Mouse (Mus musculus) kidney, postnatal 0 days (tissue): ENCODE results near the gene BC051665. TPM values are rescaled to one million over a fixed set of nuclear protein-coding genes. Genes with fewer than 3 reads are reported as not detected.

ENCODE experiments used
- ATAC-seq: fragments of 200-750 bp; cut with Nextera tagmentation; replicated peaks from 2 replicates; pipeline ENCODE4 v1.8.0; 2017; ENCODE audit warnings: low read depth, moderate number of reproducible peaks, moderate TSS enrichment, moderate library complexity; ENCODE audit not compliant: low FRiP score
- DNase-seq: peaks from one replicate; pipeline ENCODE4 v3.0.0-alpha.2; 2016; ENCODE audit warnings: low spot score
- H3K27ac ChIP-seq: fragments of 300-500 bp; sonication (generic); 2 replicates; pipeline ENCODE4 v1.5.1; 2014; ENCODE audit warnings: mild to moderate bottlenecking
- H3K27me3 ChIP-seq: fragments of 300-500 bp; sonication (generic); 2 replicates; pipeline ENCODE4 v1.6.1; 2014; ENCODE audit warnings: low read length, mixed read lengths; ENCODE audit not compliant: insufficient read depth
- H3K36me3 ChIP-seq: fragments of 300-500 bp; sonication (generic); 2 replicates; pipeline ENCODE4 v1.6.1; 2014; ENCODE audit warnings: low read length, mixed read lengths; ENCODE audit not compliant: insufficient read depth
- H3K4me1 ChIP-seq: fragments of 300-500 bp; sonication (generic); replicated peaks from 2 replicates; pipeline ENCODE4 v1.6.1; 2014; ENCODE audit warnings: antibody characterized with exemption, low read length, mixed read lengths; ENCODE audit not compliant: insufficient read depth
- H3K4me2 ChIP-seq: fragments of 300-500 bp; sonication (generic); 2 replicates; pipeline ENCODE4 v1.6.1; 2014; ENCODE audit warnings: mild to moderate bottlenecking, low read length, moderate library complexity, mixed read lengths
- H3K4me3 ChIP-seq: fragments of 300-500 bp; sonication (generic); replicated peaks from 2 replicates; pipeline ENCODE4 v1.5.1; 2014; ENCODE audit warnings: low read depth, low read length
- H3K9ac ChIP-seq: fragments of 300-500 bp; sonication (generic); 2 replicates; pipeline ENCODE4 v1.6.1; 2014; ENCODE audit warnings: low read depth, low read length
- H3K9me3 ChIP-seq: fragments of 300-500 bp; sonication (generic); replicated peaks from 2 replicates; pipeline ENCODE4 v1.6.1; 2016; ENCODE audit warnings: low read length, inconsistent platforms, mixed read lengths
- CTCF ChIP-seq: IDR thresholded peaks from 2 replicates; pipeline ENCODE4 v1.5.1; 2016; ENCODE audit warnings: antibody characterized with exemption, low read depth, mild to moderate bottlenecking, moderate library complexity
- WGBS: fragments of 180-500 bp; shearing (Covaris S2); extraction: QIAGEN DNeasy Blood & Tissue Kit; methylation state at CpG from one replicate; pipeline ENCODE4 v1.1.7; 2014; 5-methylcytosine and 5-hydroxymethylcytosine counted together
- polyA plus RNA-seq: library from polyadenylated mRNA; unstranded; fragments of >200 nt; fragmentation: Nextera tagmentation; extraction: Ambion mirVana; gene quantifications from 2 replicates; pipeline ENCODE4 v1.2.1, GENCODE M21; 2015

Gene BC051665
- polyA plus RNA-seq, 1 experiment from 2014 or later = not detected

DNA sequence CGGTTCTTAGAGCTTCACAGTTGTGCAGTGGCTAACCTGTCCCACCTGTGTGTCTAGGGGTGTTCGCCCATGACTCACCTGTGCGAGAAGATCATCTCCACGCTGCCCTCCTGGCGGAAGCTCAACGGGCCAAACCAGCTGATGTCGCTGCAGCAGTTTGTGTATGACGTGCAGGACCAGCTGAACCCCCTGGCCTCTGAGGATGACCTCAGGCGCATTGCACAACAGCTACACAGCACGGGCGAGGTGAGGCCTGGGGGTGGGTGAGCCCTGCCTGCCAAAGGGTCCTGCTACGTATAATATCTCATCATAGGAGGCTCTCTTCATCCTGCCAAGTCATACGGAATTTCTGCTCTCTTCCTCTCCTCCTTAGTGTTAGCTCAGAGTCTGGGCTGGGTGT lies 28.9 kb downstream of the BC051665 start:
- H3K36me3 ChIP-seq = peaks cover 36% of the 10 kb centered on the region
- no peaks in the 10 kb centered on the region for H3K9me3 ChIP-seq
- H3K4me1 ChIP-seq = no peaks in the 10 kb centered on the region
- no peak overlapping the region for H3K4me2 ChIP-seq
- DNase-seq = no peak
- WGBS = 82% methylated on average over 13 of the region's 13 CpGs
- no peak overlapping the region for H3K27ac ChIP-seq
- H3K27me3 ChIP-seq = no peaks in the 10 kb centered on the region
- TF ChIP-seq CTCF = no peak
- no peak overlapping the region for H3K4me3 ChIP-seq
- no peak overlapping the region for H3K9ac ChIP-seq
- no peak for ATAC-seq

DNA sequence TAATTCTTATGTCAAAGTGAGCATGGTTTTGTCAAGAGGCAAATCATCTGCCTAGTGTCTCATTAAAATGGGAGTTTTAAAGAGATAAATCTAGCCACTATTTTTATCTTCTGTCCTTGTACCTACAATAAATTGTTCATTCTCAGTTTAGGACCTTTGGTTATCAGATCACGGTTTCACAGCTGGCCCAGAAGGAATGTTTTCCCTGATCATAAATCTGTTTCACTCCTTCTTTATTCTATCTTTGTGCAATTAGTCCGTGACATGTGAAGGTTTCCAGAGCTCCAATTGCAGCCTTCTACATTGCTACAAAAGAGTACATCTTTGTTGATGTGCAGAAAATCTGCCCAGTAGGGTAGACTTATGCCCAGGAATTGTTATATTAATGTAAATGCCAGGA lies 30.9 kb downstream of the BC051665 start:
- H3K27me3 ChIP-seq = no peaks in the 10 kb centered on the region
- no peak overlapping the region for H3K4me2 ChIP-seq
- ATAC-seq (no peak), DNase-seq (peak; percentile 76)
- no peak overlapping the region for H3K9ac ChIP-seq
- H3K36me3 ChIP-seq = peaks cover 31% of the 10 kb centered on the region
- H3K27ac ChIP-seq = no peak overlapping the region
- WGBS = 18% methylated on average over 2 of the region's 2 CpGs
- H3K9me3 ChIP-seq = no peaks in the 10 kb centered on the region
- no peaks in the 10 kb centered on the region for H3K4me1 ChIP-seq
- H3K4me3 ChIP-seq = no peak overlapping the region
- no peak for TF ChIP-seq CTCF

DNA sequence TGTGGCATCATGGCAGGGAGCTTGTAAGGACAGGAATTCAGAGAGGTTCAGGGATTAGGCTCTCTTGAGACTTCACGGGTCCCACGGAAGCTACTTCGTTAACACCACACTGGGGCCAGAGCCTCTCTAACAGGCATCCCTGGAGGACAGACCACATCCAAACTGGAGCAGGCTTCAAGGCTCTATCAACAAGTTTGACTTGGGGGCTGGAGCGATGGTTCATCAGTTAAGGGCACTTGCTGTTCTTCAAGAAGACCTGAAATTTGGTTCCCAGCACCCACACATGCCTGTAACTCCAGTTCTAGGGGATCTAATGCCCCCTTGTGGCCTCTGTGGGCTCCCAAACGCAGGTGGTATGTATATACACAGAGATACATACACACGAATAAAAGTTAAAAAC lies 32.9 kb downstream of the BC051665 start:
- H3K36me3 ChIP-seq = peaks cover 36% of the 10 kb centered on the region

DNA sequence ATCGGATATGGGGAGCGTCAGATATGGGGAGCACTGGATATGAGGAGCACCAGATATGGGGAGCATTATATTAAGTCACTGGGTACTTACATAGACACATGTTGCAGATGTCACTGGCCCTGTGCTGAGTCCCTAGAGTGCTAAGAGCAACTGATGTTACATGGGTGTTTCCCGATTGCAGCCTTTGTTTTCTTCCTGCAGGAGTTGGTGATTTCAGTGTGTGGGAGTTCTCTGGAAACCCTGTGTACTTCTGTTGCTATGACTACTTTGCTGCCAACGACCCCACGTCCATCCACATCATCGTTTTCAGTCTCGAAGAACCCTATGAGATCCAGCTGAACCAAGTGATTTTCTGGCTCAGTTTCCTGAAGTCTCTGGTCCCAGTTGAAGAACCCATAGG lies 35.2 kb downstream of the BC051665 start:
- 71% methylated on average over 7 of the region's 7 CpGs for WGBS
- DNase-seq (no peak), ATAC-seq (no peak)
- Histone ChIP-seq H3K9me3 (no peaks in the 10 kb centered on the region), H3K36me3 (peaks cover 30% of the 10 kb centered on the region), H3K4me2 (no peak overlapping the region), H3K27me3 (no peaks in the 10 kb centered on the region), H3K27ac (no peak overlapping the region), H3K4me1 (no peaks in the 10 kb centered on the region), H3K4me3 (no peak overlapping the region), H3K9ac (no peak overlapping the region)
- TF ChIP-seq CTCF = no peak

More for the DNA sequence above, 32.9 kb downstream of the BC051665 start:
- Histone ChIP-seq H3K4me1 (no peaks in the 10 kb centered on the region), H3K9ac (no peak overlapping the region), H3K4me2 (no peak overlapping the region), H3K4me3 (no peak overlapping the region), H3K9me3 (no peaks in the 10 kb centered on the region), H3K27ac (no peak overlapping the region), H3K27me3 (no peaks in the 10 kb centered on the region)
- WGBS = 95% methylated on average over 6 of the region's 6 CpGs
- DNase-seq (no peak), ATAC-seq (no peak)
- TF ChIP-seq CTCF = no peak

DNA sequence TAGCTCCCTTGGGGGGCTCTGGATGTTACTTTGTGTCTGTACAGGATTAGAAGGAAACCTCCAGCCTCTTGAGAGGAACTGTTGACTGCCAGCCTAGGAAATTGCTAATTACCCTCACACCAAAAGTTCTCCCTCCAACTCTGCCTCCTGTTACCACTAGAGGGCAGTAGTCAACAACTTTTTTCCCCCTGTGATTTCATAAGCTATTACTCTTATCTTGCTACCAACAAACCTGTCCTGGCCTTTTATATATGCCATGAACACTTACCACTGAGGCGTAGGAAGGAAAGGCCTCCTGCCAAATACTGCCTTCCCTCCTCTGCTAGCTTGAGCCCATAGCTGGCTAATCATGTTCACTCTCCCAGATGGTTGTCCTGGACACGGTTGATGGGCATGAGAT lies 37.6 kb downstream of the BC051665 start:
- H3K36me3 ChIP-seq = peaks cover 28% of the 10 kb centered on the region
- H3K9ac ChIP-seq = no peak overlapping the region
- DNase-seq = peak; percentile 57
- no peaks in the 10 kb centered on the region for H3K4me1 ChIP-seq
- TF ChIP-seq CTCF = peak; percentile 75
- H3K9me3 ChIP-seq = no peaks in the 10 kb centered on the region
- H3K4me3 ChIP-seq = no peak overlapping the region
- no peak for ATAC-seq
- H3K4me2 ChIP-seq = no peak overlapping the region
- no peak overlapping the region for H3K27ac ChIP-seq
- WGBS = 89% methylated on average over 2 of the region's 2 CpGs
- H3K27me3 ChIP-seq = no peaks in the 10 kb centered on the region

DNA sequence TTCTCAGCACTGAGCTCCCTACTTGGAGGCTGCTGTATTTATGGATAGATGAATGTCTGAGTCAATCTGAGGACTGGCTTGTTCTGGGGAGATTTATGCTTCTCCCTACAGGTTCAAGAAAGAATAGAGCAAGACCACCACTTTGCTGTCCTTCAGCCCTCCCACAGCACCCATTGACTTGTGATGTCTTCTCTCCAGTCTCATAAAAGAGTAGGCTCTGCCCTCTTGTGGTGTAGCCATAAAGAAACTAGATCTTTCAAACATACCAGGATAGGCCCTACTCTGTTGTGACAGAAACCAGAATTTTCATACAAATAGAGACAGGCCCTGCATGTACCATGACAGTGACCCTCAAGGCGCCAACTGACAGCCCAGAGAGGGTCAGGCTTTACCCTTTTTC lies 39.0 kb downstream of the BC051665 start:
- H3K4me3 ChIP-seq = no peak overlapping the region
- no peaks in the 10 kb centered on the region for H3K9me3 ChIP-seq
- ATAC-seq = no peak
- TF ChIP-seq CTCF = peak; percentile 32; the same call in 1 of the 2 replicates
- H3K4me2 ChIP-seq = no peak overlapping the region
- H3K27me3 ChIP-seq = no peaks in the 10 kb centered on the region
- no peak for DNase-seq
- WGBS = 78% methylated on average over 1 of the region's 1 CpGs
- H3K27ac ChIP-seq = no peak overlapping the region
- no peaks in the 10 kb centered on the region for H3K4me1 ChIP-seq
- peaks cover 22% of the 10 kb centered on the region for H3K36me3 ChIP-seq
- no peak overlapping the region for H3K9ac ChIP-seq

DNA sequence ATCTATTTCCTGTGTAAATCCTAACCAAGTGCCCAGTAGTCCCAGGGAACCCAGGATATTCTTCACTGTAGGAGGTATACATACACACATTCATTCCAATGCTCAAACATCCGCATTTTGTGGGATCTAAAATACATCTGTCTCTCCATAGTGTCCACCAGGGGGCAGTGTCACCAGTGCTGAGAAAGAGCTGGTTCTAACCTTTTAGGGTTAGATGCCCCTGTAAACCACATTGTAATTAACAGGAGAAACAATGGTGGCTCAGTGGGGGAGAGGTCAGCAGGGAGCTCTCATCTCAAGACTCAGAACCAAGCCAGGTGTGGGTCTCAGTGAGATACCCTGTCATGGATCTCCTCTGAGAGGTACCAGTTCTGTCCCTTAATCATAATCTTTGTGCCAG lies 39.9 kb downstream of the BC051665 start:
- DNase-seq (peak; percentile 60), ATAC-seq (no peak)
- no peaks in the 10 kb centered on the region for H3K4me1 ChIP-seq
- no peak overlapping the region for H3K4me2 ChIP-seq
- H3K9ac ChIP-seq = no peak overlapping the region
- no peak overlapping the region for H3K27ac ChIP-seq
- WGBS = 41% methylated on average over 1 of the region's 1 CpGs
- peaks cover 17% of the 10 kb centered on the region; the same call in 1 of the 2 replicates for H3K36me3 ChIP-seq
- no peak overlapping the region for H3K4me3 ChIP-seq
- peak; percentile 85 for TF ChIP-seq CTCF
- no peaks in the 10 kb centered on the region for H3K27me3 ChIP-seq
- H3K9me3 ChIP-seq = no peaks in the 10 kb centered on the region
